Mouse (Mus musculus) lung, embryonic 14.5 days (tissue): ENCODE results near the gene Mrpl57. TPM values are rescaled to one million over a fixed set of nuclear protein-coding genes. Genes with fewer than 3 reads are reported as not detected.

Experiments used
- ATAC-seq: fragments of 200-750 bp; cut with Nextera tagmentation; 2 replicates; pipeline ENCODE4 v1.8.0; 2017; ENCODE audit warnings: mild to moderate bottlenecking, moderate TSS enrichment, moderate library complexity; ENCODE audit not compliant: insufficient read depth
- DNase-seq: peaks from one replicate; pipeline ENCODE4 v3.0.0-alpha.2; 2015
- H3K27ac ChIP-seq: fragments of 300-500 bp; sonication (generic); 2 replicates; pipeline ENCODE4 v1.5.1; 2014; ENCODE audit warnings: low read depth, mild to moderate bottlenecking, moderate library complexity
- H3K27me3 ChIP-seq: fragments of 300-500 bp; sonication (generic); 2 replicates; pipeline ENCODE4 v1.6.1; 2014; ENCODE audit warnings: low read length, control low read depth; ENCODE audit not compliant: insufficient read depth
- H3K36me3 ChIP-seq: fragments of 300-500 bp; sonication (generic); 2 replicates; pipeline ENCODE4 v1.6.1; 2014; ENCODE audit warnings: control low read depth; ENCODE audit not compliant: insufficient read depth
- H3K4me1 ChIP-seq: fragments of 300-500 bp; sonication (generic); 2 replicates; pipeline ENCODE4 v1.6.1; 2014; ENCODE audit warnings: antibody characterized with exemption, control low read depth; ENCODE audit not compliant: insufficient read depth
- H3K4me2 ChIP-seq: fragments of 300-500 bp; sonication (generic); 2 replicates; pipeline ENCODE4 v1.6.1; 2014; ENCODE audit warnings: mild to moderate bottlenecking
- H3K4me3 ChIP-seq: fragments of 300-500 bp; sonication (generic); 2 replicates; pipeline ENCODE4 v1.5.1; 2014; ENCODE audit warnings: low read depth, low read length
- H3K9ac ChIP-seq: fragments of 300-500 bp; sonication (generic); 2 replicates; pipeline ENCODE4 v1.6.1; 2014
- H3K9me3 ChIP-seq: fragments of 300-500 bp; sonication (generic); 2 replicates; pipeline ENCODE4 v1.6.1; 2016; ENCODE audit warnings: low read depth, low read length, control low read depth
- CTCF ChIP-seq: IDR thresholded peaks from 2 replicates; pipeline ENCODE4 v1.5.1; 2016; ENCODE audit warnings: antibody characterized with exemption, low read depth
- WGBS: fragments of 180-500 bp; shearing (Covaris S2); extraction: QIAGEN DNeasy Blood & Tissue Kit; methylation state at CpG from one replicate; pipeline ENCODE4 v1.1.7; 2014; 5-methylcytosine and 5-hydroxymethylcytosine counted together
- polyA plus RNA-seq: library from polyadenylated mRNA; unstranded; fragments of >200 nt; fragmentation: Nextera tagmentation; extraction: Ambion mirVana; gene quantifications from 2 replicates; pipeline ENCODE4 v1.2.1, GENCODE M21; 2014

Gene Mrpl57
- polyA plus RNA-seq, 1 experiment from 2014 or later: 158 TPM

- ATAC-seq: peak; percentile 98
- H3K4me3 ChIP-seq: peak within 1 kb of the TSS; percentile 77
Observed at GRCm38 (mm10) chr14:57797991-57798931, 27.8 kb upstream of the Mrpl57 start, which contains the start of gene Sap18. Gene Sap18 (plus strand): TSS chr14:57798180.

GRCm38 (mm10) chr14:57803731-57804130 is 22.3 kb upstream of the Mrpl57 start:
- H3K27ac ChIP-seq: no peak overlapping the region
- H3K4me2 ChIP-seq: no peak overlapping the region
- H3K4me1 ChIP-seq: peaks cover 3% of the 10 kb centered on the region; the same call in 1 of the 2 replicates
- ATAC-seq (no peak), DNase-seq (no peak)
- H3K9ac ChIP-seq: no peak overlapping the region
- H3K36me3 ChIP-seq: peaks cover 84% of the 10 kb centered on the region
- no peaks in the 10 kb centered on the region for H3K27me3 ChIP-seq
- H3K4me3 ChIP-seq: no peak overlapping the region
- H3K9me3 ChIP-seq: no peaks in the 10 kb centered on the region
- TF ChIP-seq CTCF: no peak
- 84% methylated on average over 4 of the region's 4 CpGs for WGBS

More at GRCm38 (mm10) chr14:57797991-57798931, 27.8 kb upstream of the Mrpl57 start, which contains the start of gene Sap18:
- TF ChIP-seq CTCF: no peak
- Histone ChIP-seq H3K27ac (0 out of 2 replicates have a peak within 1 kb of the TSS, but pooled peaks have one; percentile 36), H3K4me2 (peak within 1 kb of the TSS; percentile 85), H3K27me3 (no peaks in the 10 kb centered on the region), H3K9me3 (no peaks in the 10 kb centered on the region), H3K4me1 (peaks cover 3% of the 10 kb centered on the region; the same call in 1 of the 2 replicates), H3K9ac (peak within 1 kb of the TSS; percentile 88), H3K36me3 (peaks cover 32% of the 10 kb centered on the region)
- DNase-seq: peak; percentile 100
- under 1% methylated on average over 98 of the region's 99 CpGs for WGBS

GRCm38 (mm10) chr14:57808558-57808957 is 17.5 kb upstream of the Mrpl57 start:
- H3K9ac ChIP-seq: no peak overlapping the region
- TF ChIP-seq CTCF: peak; percentile 62
- ATAC-seq: no peak
- H3K27me3 ChIP-seq: no peaks in the 10 kb centered on the region
- DNase-seq: peak; percentile 63
- H3K4me1 ChIP-seq: no peaks in the 10 kb centered on the region
- 71% methylated on average over 5 of the region's 5 CpGs for WGBS
- H3K9me3 ChIP-seq: no peaks in the 10 kb centered on the region
- no peak overlapping the region for H3K27ac ChIP-seq
- no peak overlapping the region for H3K4me3 ChIP-seq
- peaks cover 94% of the 10 kb centered on the region for H3K36me3 ChIP-seq
- H3K4me2 ChIP-seq: no peak overlapping the region

GRCm38 (mm10) chr14:57810886-57811285 is 15.1 kb upstream of the Mrpl57 start:
- H3K9ac ChIP-seq: no peak overlapping the region
- WGBS: 76% methylated on average over 2 of the region's 2 CpGs
- H3K4me1 ChIP-seq: no peaks in the 10 kb centered on the region
- ATAC-seq (no peak), DNase-seq (no peak)
- peaks cover 88% of the 10 kb centered on the region for H3K36me3 ChIP-seq
- H3K4me2 ChIP-seq: no peak overlapping the region
- H3K27ac ChIP-seq: peak overlapping the region; percentile 30; the same call in 1 of the 2 replicates
- H3K9me3 ChIP-seq: no peaks in the 10 kb centered on the region
- no peaks in the 10 kb centered on the region for H3K27me3 ChIP-seq
- H3K4me3 ChIP-seq: no peak overlapping the region
- no peak for TF ChIP-seq CTCF

- H3K27me3 ChIP-seq: no peaks in the 10 kb centered on the region
- H3K9me3 ChIP-seq: no peaks in the 10 kb centered on the region
- ATAC-seq (no peak), DNase-seq (no peak)
- WGBS: 96% methylated on average over 5 of the region's 5 CpGs
- no peak overlapping the region for H3K4me3 ChIP-seq
- no peak overlapping the region for H3K9ac ChIP-seq
- peaks cover 87% of the 10 kb centered on the region for H3K36me3 ChIP-seq
- no peak for TF ChIP-seq CTCF
- no peak overlapping the region for H3K27ac ChIP-seq
- no peak overlapping the region for H3K4me2 ChIP-seq
- no peaks in the 10 kb centered on the region for H3K4me1 ChIP-seq
Observed at GRCm38 (mm10) chr14:57811844-57812243, 14.2 kb upstream of the Mrpl57 start.

GRCm38 (mm10) chr14:57820839-57821238 is 5.2 kb upstream of the Mrpl57 start:
- no peaks in the 10 kb centered on the region for H3K9me3 ChIP-seq
- no peak for TF ChIP-seq CTCF
- WGBS: 81% methylated on average over 4 of the region's 4 CpGs
- H3K27me3 ChIP-seq: no peaks in the 10 kb centered on the region
- no peak for DNase-seq
- H3K27ac ChIP-seq: no peak overlapping the region
- H3K9ac ChIP-seq: no peak overlapping the region
- H3K4me2 ChIP-seq: no peak overlapping the region
- H3K36me3 ChIP-seq: peaks cover 73% of the 10 kb centered on the region
- H3K4me3 ChIP-seq: no peak overlapping the region
- no peak for ATAC-seq
- no peaks in the 10 kb centered on the region for H3K4me1 ChIP-seq

- DNase-seq: no peak
- no peaks in the 10 kb centered on the region for H3K9me3 ChIP-seq
- H3K4me1 ChIP-seq: peaks cover 6% of the 10 kb centered on the region; the same call in 1 of the 2 replicates
- H3K9ac ChIP-seq: peak overlapping the region; percentile 86
- H3K4me3 ChIP-seq: peak overlapping the region; percentile 80
- no peaks in the 10 kb centered on the region for H3K27me3 ChIP-seq
- TF ChIP-seq CTCF: no peak
- peak overlapping the region; percentile 90 for H3K4me2 ChIP-seq
- peaks cover 15% of the 10 kb centered on the region for H3K36me3 ChIP-seq
- H3K27ac ChIP-seq: no peak overlapping the region
- 76% methylated on average over 1 of the region's 1 CpGs for WGBS
- ATAC-seq: no peak
Observed at GRCm38 (mm10) chr14:57827284-57827683, 1.2 kb downstream of the Mrpl57 start.
